Mouse (Mus musculus) heart, postnatal 0 days (tissue): ENCODE measurements at regions not wholly inside any gene's neighbourhood (a gene's known extent, or its start where the extent isn't known, plus 50 kb on each side); places are given as distances from the start of the nearest gene placed in this dataset.

Source experiments
- CTCF ChIP-seq: IDR thresholded peaks from 2 replicates; pipeline ENCODE4 v1.5.1; 2016; ENCODE audit warnings: antibody characterized with exemption, control low read depth, low read depth
- EP300 ChIP-seq: IDR thresholded peaks from 2 replicates; pipeline ENCODE4 v1.6.1; 2016; ENCODE audit warnings: antibody characterized with exemption, low read depth

GRCm38 (mm10) chr1:186312008-186312407 lies 194.9 kb upstream of the Lyplal1 start:
- TF ChIP-seq EP300 (no peak), CTCF (no peak)
